Mouse (Mus musculus) lung, postnatal 0 days (tissue): ENCODE measurements around the gene Ydjc.

ENCODE experiments used
- CTCF ChIP-seq: IDR thresholded peaks from 2 replicates; pipeline ENCODE4 v1.5.1; 2016; ENCODE audit warnings: antibody characterized with exemption, mild to moderate bottlenecking
- EP300 ChIP-seq: IDR thresholded peaks from 2 replicates; pipeline ENCODE4 v1.6.1; 2016; ENCODE audit warnings: antibody characterized with exemption, mild to moderate bottlenecking, control low read depth

DNA sequence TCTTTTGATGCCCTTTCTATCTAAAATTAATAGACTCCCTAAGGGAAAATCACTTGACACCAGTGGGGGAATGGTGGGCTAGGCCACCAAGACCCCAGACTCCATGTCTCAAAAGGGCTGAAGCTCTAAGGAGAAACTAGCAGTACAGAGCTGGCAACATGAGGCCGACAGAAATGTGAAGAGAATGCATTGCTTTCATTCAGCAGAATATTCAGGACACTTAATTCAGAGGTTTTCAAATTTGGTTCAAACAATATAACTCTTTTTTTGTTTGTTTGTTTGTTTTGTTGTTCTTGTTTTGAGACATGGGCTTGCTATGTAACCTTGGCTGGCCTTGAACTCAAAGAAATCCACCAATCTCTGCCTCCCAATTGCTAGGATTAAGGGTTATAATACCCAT is 58.1 kb downstream of the Ydjc start, which contains the start of gene Ube2l3:
- no peak for TF ChIP-seq CTCF
- no peak for TF ChIP-seq EP300
